Mouse (Mus musculus) CH12.LX (cell line): Measurements from ENCODE around the gene Glis3. TPM values are rescaled to one million over a fixed set of nuclear protein-coding genes. Genes with fewer than 3 reads are reported as not detected.

ENCODE experiments used
- DNase-seq: peaks from one replicate; pipeline ENCODE4 v3.0.0-alpha.2; 2013; ENCODE audit errors: extremely low read depth
- H3K27ac ChIP-seq: 2 replicates; pipeline ENCODE4 v1.5.1; 2012; ENCODE audit warnings: low read depth, mild to moderate bottlenecking, control low read depth, moderate library complexity; ENCODE audit not compliant: insufficient read depth
- H3K27me3 ChIP-seq: replicated peaks from 2 replicates; pipeline ENCODE3; 2012; ENCODE audit warnings: inconsistent platforms
- H3K36me3 ChIP-seq, 2 experiments: replicated peaks in 1 of 2; 2 replicates each; pipeline versions ENCODE3 to v1.6.1; 2012; ENCODE audit warnings: inconsistent platforms in 1 of 2, low read length in 1 of 2, mild to moderate bottlenecking in 1 of 2, mixed read lengths in 1 of 2, moderate library complexity in 1 of 2; ENCODE audit not compliant: control insufficient read depth in 1 of 2, insufficient read depth in 1 of 2
- H3K4me1 ChIP-seq, 2 experiments: 2 replicates each; pipeline ENCODE4 v1.6.1; 2012; ENCODE audit warnings: inconsistent platforms in 1 of 2, moderate library complexity in 1 of 2; ENCODE audit not compliant: insufficient read depth in 2 of 2, control insufficient read depth in 1 of 2
- H3K4me2 ChIP-seq: 2 replicates; pipeline ENCODE4 v1.6.1; 2012; ENCODE audit warnings: low read depth, mild to moderate bottlenecking, control low read depth; ENCODE audit not compliant: poor library complexity, insufficient read depth, severe bottlenecking
- H3K4me3 ChIP-seq, 3 experiments: fragments of 150-350 bp in 1 of 3; sonication (generic) in 1 of 3; replicated peaks in 1 of 3; 2 replicates each; pipeline versions ENCODE3 to v1.5.1; 2011 to 2012; ENCODE audit warnings: low read depth in 2 of 3, low read length in 2 of 3, mild to moderate bottlenecking in 2 of 3, moderate library complexity in 2 of 3, control low read depth in 1 of 3, improper control_type of control experiment in 1 of 3, inconsistent platforms in 1 of 3, mixed read lengths in 1 of 3; ENCODE audit not compliant: poor library complexity in 1 of 3
- H3K79me2 ChIP-seq: replicated peaks from 2 replicates; pipeline ENCODE4 v1.6.1; 2012; ENCODE audit warnings: mild to moderate bottlenecking, moderate library complexity; ENCODE audit not compliant: control insufficient read depth, poor library complexity, insufficient read depth, severe bottlenecking; ENCODE audit errors: extremely low read depth
- H3K9ac ChIP-seq: 2 replicates; pipeline ENCODE4 v1.6.1; 2012; ENCODE audit warnings: low read depth, mild to moderate bottlenecking, control low read depth, moderate library complexity; ENCODE audit not compliant: insufficient read depth
- H3K9me3 ChIP-seq: replicated peaks from 2 replicates; pipeline ENCODE3; 2012; ENCODE audit warnings: low read length, inconsistent platforms, mixed read lengths
- CTCF ChIP-seq, 2 experiments: IDR thresholded peaks in 1 of 2; conservative IDR thresholded peaks in 1 of 2; 2 replicates each; pipeline ENCODE4 v1.5.1; 2011 to 2012; ENCODE audit warnings: low read depth in 2 of 2, low read length in 2 of 2, improper control_type of control experiment in 1 of 2, inconsistent platforms in 1 of 2, mild to moderate bottlenecking in 1 of 2, moderate library complexity in 1 of 2
- E2F4 ChIP-seq: IDR thresholded peaks from 2 replicates; pipeline ENCODE4 v1.6.1; 2011; ENCODE audit warnings: low read depth, low read length, improper control_type of control experiment; ENCODE audit not compliant: insufficient replicate concordance
- EP300 ChIP-seq: IDR thresholded peaks from 2 replicates; pipeline ENCODE4 v1.6.1; 2011; ENCODE audit warnings: low read length, improper control_type of control experiment
- GABPA ChIP-seq: IDR thresholded peaks from 2 replicates; pipeline ENCODE4 v1.6.1; 2012; ENCODE audit warnings: low read depth, low read length, improper control_type of control experiment, inconsistent platforms; ENCODE audit not compliant: insufficient replicate concordance
- HCFC1 ChIP-seq: IDR thresholded peaks from 2 replicates; pipeline ENCODE4 v1.6.1; 2012; ENCODE audit warnings: low read depth, mild to moderate bottlenecking, inconsistent platforms, low read length, improper control_type of control experiment
- MAFK ChIP-seq: IDR thresholded peaks from 2 replicates; pipeline ENCODE4 v1.6.1; 2011; ENCODE audit warnings: low read length, improper control_type of control experiment; ENCODE audit not compliant: insufficient replicate concordance
- MAX ChIP-seq: IDR thresholded peaks from 2 replicates; pipeline ENCODE4 v1.6.1; 2011; ENCODE audit warnings: low read length, improper control_type of control experiment
- MAZ ChIP-seq: IDR thresholded peaks from 2 replicates; pipeline ENCODE4 v1.6.1; 2012; ENCODE audit warnings: low read depth, mild to moderate bottlenecking, inconsistent platforms, low read length, improper control_type of control experiment, moderate library complexity
- MXI1 ChIP-seq: IDR thresholded peaks from 2 replicates; pipeline ENCODE4 v1.6.1; 2011; ENCODE audit warnings: mild to moderate bottlenecking, low read depth, low read length, improper control_type of control experiment
- NELFE ChIP-seq: IDR thresholded peaks from 2 replicates; pipeline ENCODE4 v1.6.1; 2011; ENCODE audit warnings: low read depth, low read length, improper control_type of control experiment
- POLR2A ChIP-seq: IDR thresholded peaks from 2 replicates; pipeline ENCODE4 v1.6.1; 2011; ENCODE audit warnings: low read depth, mild to moderate bottlenecking, improper control_type of control experiment, low read length
- POLR2AphosphoS2 ChIP-seq: IDR thresholded peaks from 2 replicates; pipeline ENCODE4 v1.6.1; 2011; ENCODE audit warnings: low read depth, low read length, improper control_type of control experiment
- RCOR1 ChIP-seq: conservative IDR thresholded peaks from 2 replicates; pipeline ENCODE4 v1.6.1; 2012; ENCODE audit warnings: low read depth, mild to moderate bottlenecking, inconsistent platforms, low read length, improper control_type of control experiment
- SIN3A ChIP-seq: IDR thresholded peaks from 2 replicates; pipeline ENCODE4 v1.6.1; 2012; ENCODE audit warnings: low read length, improper control_type of control experiment, inconsistent platforms
- SMC3 ChIP-seq: IDR thresholded peaks from 2 replicates; pipeline ENCODE4 v1.6.1; 2011; ENCODE audit warnings: low read depth, low read length, improper control_type of control experiment
- TBP ChIP-seq: conservative IDR thresholded peaks from 2 replicates; pipeline ENCODE4 v1.6.1; 2011; ENCODE audit warnings: low read depth, low read length, improper control_type of control experiment
- TCF12 ChIP-seq: IDR thresholded peaks from 2 replicates; pipeline ENCODE4 v1.6.1; 2014; ENCODE audit warnings: low read depth, mild to moderate bottlenecking, inconsistent platforms, low read length, improper control_type of control experiment
- USF2 ChIP-seq: conservative IDR thresholded peaks from 2 replicates; pipeline ENCODE4 v1.6.1; 2011; ENCODE audit warnings: low read depth, low read length, improper control_type of control experiment
- ZC3H11A ChIP-seq: IDR thresholded peaks from 2 replicates; pipeline ENCODE4 v1.6.1; 2012; ENCODE audit warnings: low read depth, mild to moderate bottlenecking, inconsistent platforms, low read length, improper control_type of control experiment
- ZKSCAN1 ChIP-seq: IDR thresholded peaks from 2 replicates; pipeline ENCODE4 v1.6.1; 2012; ENCODE audit warnings: low read depth, inconsistent platforms, low read length, improper control_type of control experiment, borderline replicate concordance
- dilution Hi-C: fragments of 300-500 bp; cut with MboI; formaldehyde crosslinking; loops from 2 replicates; pipeline ENCODE4 v1.14.3; 2020; ENCODE audit warnings: low sequenced_read_pairs; ENCODE audit not compliant: extremely low pct_unique_long_range_greater_than_20kb, extremely low pct_ligation_motif_present
- in situ Hi-C: fragments of 300-500 bp; cut with MboI; formaldehyde crosslinking; loops from 3 replicates; pipeline ENCODE4 v1.14.3; 2019; ENCODE audit warnings: low sequenced_read_pairs, low pct_ligation_motif_present, low pct_unique_long_range_greater_than_20kb, mixed read lengths
- polyA plus RNA-seq: library from polyadenylated mRNA; unstranded; fragments of >175 nt; gene quantifications from 2 replicates; pipeline ENCODE4 v1.2.1, GENCODE M21; 2012; ENCODE audit warnings: low read depth; ENCODE audit not compliant: insufficient read length
- total RNA-seq, 2 experiments: library from RNA; depleted of rRNA; stranded (reverse); fragments of 300-350 nt in 1 of 2; fragments of >200 nt in 1 of 2; gene quantifications; 2 replicates each; pipeline ENCODE4 v1.2.3; 2012 to 2014

Glis3 gene
- total and polyA plus RNA-seq, 3 experiments: not detected

DNA sequence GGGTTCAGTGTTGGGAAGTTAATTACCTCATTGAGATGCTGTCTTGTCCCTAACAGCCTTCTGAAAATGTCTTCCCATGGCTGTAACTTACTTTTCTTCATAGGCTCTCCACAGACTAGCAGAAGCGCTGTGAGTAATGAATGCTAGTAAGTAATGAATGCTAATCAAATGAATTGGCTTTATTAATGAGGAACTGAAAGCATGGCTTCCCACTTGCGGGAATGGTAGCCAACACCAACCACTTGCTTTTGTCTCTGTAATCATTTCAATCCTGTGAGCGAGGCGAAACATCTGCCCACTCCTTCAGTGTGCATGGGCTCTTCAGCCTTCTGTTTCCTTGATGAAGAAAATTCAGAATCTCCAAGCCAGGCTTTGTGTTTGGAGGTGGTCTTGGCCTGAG lies 5.6 kb upstream of the Glis3 start:
- no peaks in the 10 kb centered on the region for H3K79me2 ChIP-seq

DNA sequence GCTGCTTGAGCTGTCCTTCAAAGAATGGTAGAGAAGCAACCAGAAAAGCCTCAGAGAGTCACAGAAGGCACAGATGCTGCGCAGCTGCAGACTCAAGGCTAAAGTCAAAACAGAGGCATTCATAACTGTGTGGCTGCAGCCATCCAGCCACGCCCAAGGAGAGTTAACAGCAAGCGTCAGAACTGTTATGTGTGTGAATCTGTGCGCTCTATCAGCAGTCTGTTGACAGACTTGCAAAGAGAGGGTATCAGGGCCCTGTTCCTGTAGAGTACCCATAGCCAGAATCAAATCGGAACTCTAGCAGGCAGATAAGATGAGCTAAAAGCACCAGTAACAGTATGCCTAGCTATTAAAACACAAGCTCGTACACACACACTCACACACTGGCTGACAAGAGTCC lies 4.5 kb upstream of the Glis3 start:
- dilution Hi-C loops (no loop called here), in situ Hi-C loops (no loop called here)
- Histone ChIP-seq H3K4me1 (no peaks in the 10 kb centered on the region), H3K4me2 (no peak overlapping the region), H3K79me2 (no peaks in the 10 kb centered on the region), H3K4me3 (no peak overlapping the region), H3K9ac (no peak overlapping the region), H3K36me3 (no peaks in the 10 kb centered on the region), H3K27me3 (no peaks in the 10 kb centered on the region), H3K27ac (no peak overlapping the region), H3K9me3 (peaks cover 3% of the 10 kb centered on the region)
- no peak for DNase-seq
- TF ChIP-seq RCOR1 (no peak), SIN3A (no peak), CTCF (conservative IDR thresholded peaks at IDR 0.05 in 1 of 2, IDR thresholded peaks at IDR 0.05 in 1 of 2; ENCODE audit: low read depth in 2 of 2, low read length in 2 of 2) (no peak), GABPA (no peak), SMC3 (no peak), USF2 (no peak), MAZ (no peak), ZC3H11A (no peak), TBP (no peak), TCF12 (no peak), EP300 (no peak), ZKSCAN1 (no peak), E2F4 (no peak), POLR2A (no peak), MXI1 (no peak), NELFE (no peak), POLR2AphosphoS2 (no peak), MAFK (no peak), HCFC1 (no peak)

More for the DNA sequence above, 5.6 kb upstream of the Glis3 start:
- Histone ChIP-seq H3K9me3 (no peaks in the 10 kb centered on the region), H3K4me2 (no peak overlapping the region), H3K9ac (no peak overlapping the region), H3K36me3 (no peaks in the 10 kb centered on the region), H3K27me3 (no peaks in the 10 kb centered on the region), H3K27ac (no peak overlapping the region), H3K4me3 (no peak overlapping the region), H3K4me1 (no peaks in the 10 kb centered on the region)
- in situ Hi-C loops: no loop called here
- no peak for DNase-seq
- no peak for TF ChIP-seq MAX
- dilution Hi-C loops: no loop called here
